Mouse (Mus musculus) neural tube, embryonic 15.5 days (tissue): ENCODE measurements at regions not wholly inside any gene's neighbourhood (a gene's known extent, or its start where the extent isn't known, plus 50 kb on each side); places are given as distances from the start of the nearest gene placed in this dataset.

Source experiments
- ATAC-seq: fragments of 200-750 bp; cut with Nextera tagmentation; 2 replicates; pipeline ENCODE4 v1.8.0; 2017; ENCODE audit warnings: mild to moderate bottlenecking, moderate TSS enrichment, moderate library complexity; ENCODE audit not compliant: low FRiP score
- H3K27ac ChIP-seq: fragments of 300-500 bp; sonication (generic); replicated peaks from 2 replicates; pipeline ENCODE4 v1.5.1; 2015; ENCODE audit warnings: mild to moderate bottlenecking, inconsistent platforms
- H3K27me3 ChIP-seq: fragments of 300-500 bp; sonication (generic); replicated peaks from 2 replicates; pipeline ENCODE4 v1.6.1; 2015; ENCODE audit warnings: inconsistent platforms
- H3K36me3 ChIP-seq: fragments of 300-500 bp; sonication (generic); 2 replicates; pipeline ENCODE4 v1.6.1; 2015; ENCODE audit warnings: inconsistent platforms
- H3K4me1 ChIP-seq: fragments of 300-500 bp; sonication (generic); 2 replicates; pipeline ENCODE4 v1.6.1; 2015; ENCODE audit warnings: inconsistent platforms
- H3K4me2 ChIP-seq: fragments of 300-500 bp; sonication (generic); 2 replicates; pipeline ENCODE4 v1.6.1; 2015; ENCODE audit warnings: inconsistent platforms, mild to moderate bottlenecking, moderate library complexity
- H3K4me3 ChIP-seq: fragments of 300-500 bp; sonication (generic); replicated peaks from 2 replicates; pipeline ENCODE4 v1.5.1; 2015; ENCODE audit warnings: mild to moderate bottlenecking, inconsistent platforms
- H3K9ac ChIP-seq: fragments of 300-500 bp; sonication (generic); replicated peaks from 2 replicates; pipeline ENCODE4 v1.6.1; 2015; ENCODE audit warnings: mild to moderate bottlenecking, inconsistent platforms
- H3K9me3 ChIP-seq: fragments of 300-500 bp; sonication (generic); replicated peaks from 2 replicates; pipeline ENCODE4 v1.6.1; 2016; ENCODE audit warnings: inconsistent platforms
- WGBS: fragments of 180-500 bp; shearing (Covaris S2); methylation state at CpG from one replicate; pipeline ENCODE4 v1.1.7; 2015; ENCODE audit warnings: mixed read lengths; 5-methylcytosine and 5-hydroxymethylcytosine counted together

GRCm38 (mm10) chr8:126839039-126839711 lies 106.5 kb downstream of the Tomm20 start:
- Histone ChIP-seq H3K4me3 (no peak overlapping the region), H3K9ac (0 out of 2 replicates have a peak overlapping the region, but pooled peaks have one; percentile 18), H3K27ac (peak overlapping the region; percentile 86), H3K27me3 (no peaks in the 10 kb centered on the region), H3K36me3 (no peaks in the 10 kb centered on the region), H3K4me2 (peak overlapping the region; percentile 42), H3K4me1 (peaks cover 35% of the 10 kb centered on the region), H3K9me3 (no peaks in the 10 kb centered on the region)
- peak; percentile 75 for ATAC-seq
- 3% methylated on average over 8 of the region's 8 CpGs for WGBS

GRCm38 (mm10) chr8:126838228-126838627 lies 107.4 kb downstream of the Tomm20 start:
- no peak for ATAC-seq

GRCm38 (mm10) chr8:126837318-126838025 lies 108.2 kb downstream of the Tomm20 start:
- Histone ChIP-seq H3K4me3 (no peak overlapping the region), H3K27ac (peak overlapping the region; percentile 86), H3K9ac (no peak overlapping the region), H3K36me3 (no peaks in the 10 kb centered on the region), H3K4me2 (no peak overlapping the region), H3K27me3 (no peaks in the 10 kb centered on the region), H3K4me1 (peaks cover 47% of the 10 kb centered on the region), H3K9me3 (no peaks in the 10 kb centered on the region)
- no peak for ATAC-seq
- WGBS: 70% methylated on average over 9 of the region's 9 CpGs

More at GRCm38 (mm10) chr8:126838228-126838627, 107.4 kb downstream of the Tomm20 start:
- 55% methylated on average over 7 of the region's 7 CpGs for WGBS
- H3K9me3 ChIP-seq: no peaks in the 10 kb centered on the region
- no peak overlapping the region for H3K9ac ChIP-seq
- H3K4me3 ChIP-seq: no peak overlapping the region
- H3K4me2 ChIP-seq: no peak overlapping the region
- peaks cover 43% of the 10 kb centered on the region for H3K4me1 ChIP-seq
- H3K36me3 ChIP-seq: no peaks in the 10 kb centered on the region
- H3K27me3 ChIP-seq: no peaks in the 10 kb centered on the region
- peak overlapping the region; percentile 86 for H3K27ac ChIP-seq

- H3K4me2 ChIP-seq: no peak overlapping the region
- H3K9me3 ChIP-seq: no peaks in the 10 kb centered on the region
- H3K27ac ChIP-seq: no peak overlapping the region
- H3K36me3 ChIP-seq: no peaks in the 10 kb centered on the region
- no peak overlapping the region for H3K4me3 ChIP-seq
- no peak overlapping the region for H3K9ac ChIP-seq
- WGBS: 84% methylated on average over 7 of the region's 7 CpGs
- no peak for ATAC-seq
- H3K4me1 ChIP-seq: peaks cover 47% of the 10 kb centered on the region
- no peaks in the 10 kb centered on the region for H3K27me3 ChIP-seq
Observed at GRCm38 (mm10) chr8:126835554-126835953, 110.1 kb downstream of the Tomm20 start.

GRCm38 (mm10) chr8:126833471-126834453 lies 111.9 kb downstream of the Tomm20 start:
- H3K27ac ChIP-seq: peak overlapping the region; percentile 69
- H3K9me3 ChIP-seq: no peaks in the 10 kb centered on the region
- 52% methylated on average over 19 of the region's 19 CpGs for WGBS
- H3K4me2 ChIP-seq: no peak overlapping the region
- no peak overlapping the region for H3K9ac ChIP-seq
- H3K36me3 ChIP-seq: no peaks in the 10 kb centered on the region
- no peaks in the 10 kb centered on the region for H3K27me3 ChIP-seq
- peaks cover 36% of the 10 kb centered on the region for H3K4me1 ChIP-seq
- ATAC-seq: no peak
- no peak overlapping the region for H3K4me3 ChIP-seq

- Histone ChIP-seq H3K9ac (no peak overlapping the region), H3K27me3 (no peaks in the 10 kb centered on the region), H3K4me1 (peaks cover 32% of the 10 kb centered on the region), H3K4me3 (no peak overlapping the region), H3K27ac (peak overlapping the region; percentile 69), H3K4me2 (no peak overlapping the region), H3K36me3 (no peaks in the 10 kb centered on the region), H3K9me3 (no peaks in the 10 kb centered on the region)
- no peak for ATAC-seq
- WGBS: 22% methylated on average over 5 of the region's 5 CpGs
Observed at GRCm38 (mm10) chr8:126833006-126833405, 112.6 kb downstream of the Tomm20 start.

GRCm38 (mm10) chr8:126832163-126832978 lies 113.3 kb downstream of the Tomm20 start:
- no peaks in the 10 kb centered on the region for H3K27me3 ChIP-seq
- H3K4me1 ChIP-seq: peaks cover 32% of the 10 kb centered on the region
- no peak overlapping the region for H3K4me3 ChIP-seq
- no peak for ATAC-seq
- H3K4me2 ChIP-seq: no peak overlapping the region
- H3K27ac ChIP-seq: peak overlapping the region; percentile 69
- H3K9me3 ChIP-seq: no peaks in the 10 kb centered on the region
- no peaks in the 10 kb centered on the region for H3K36me3 ChIP-seq
- WGBS: 80% methylated on average over 12 of the region's 12 CpGs
- H3K9ac ChIP-seq: no peak overlapping the region

GRCm38 (mm10) chr8:126831312-126832162 lies 114.1 kb downstream of the Tomm20 start:
- no peak overlapping the region for H3K4me2 ChIP-seq
- no peaks in the 10 kb centered on the region for H3K9me3 ChIP-seq
- H3K36me3 ChIP-seq: no peaks in the 10 kb centered on the region
- H3K27ac ChIP-seq: no peak overlapping the region
- no peak for ATAC-seq
- H3K27me3 ChIP-seq: no peaks in the 10 kb centered on the region
- H3K4me3 ChIP-seq: no peak overlapping the region
- WGBS: 92% methylated on average over 16 of the region's 16 CpGs
- H3K9ac ChIP-seq: no peak overlapping the region
- H3K4me1 ChIP-seq: peaks cover 36% of the 10 kb centered on the region

- H3K27ac ChIP-seq: no peak overlapping the region
- H3K4me2 ChIP-seq: no peak overlapping the region
- no peak overlapping the region for H3K4me3 ChIP-seq
- no peaks in the 10 kb centered on the region for H3K9me3 ChIP-seq
- no peak for ATAC-seq
- H3K36me3 ChIP-seq: no peaks in the 10 kb centered on the region
- peaks cover 48% of the 10 kb centered on the region for H3K4me1 ChIP-seq
- WGBS: 44% methylated on average over 5 of the region's 5 CpGs
- H3K27me3 ChIP-seq: no peaks in the 10 kb centered on the region
- H3K9ac ChIP-seq: no peak overlapping the region
Observed at GRCm38 (mm10) chr8:126830242-126830530, 115.5 kb downstream of the Tomm20 start.

GRCm38 (mm10) chr8:126829376-126830241 lies 116.0 kb downstream of the Tomm20 start:
- ATAC-seq: no peak
- H3K9ac ChIP-seq: no peak overlapping the region
- no peak overlapping the region for H3K4me3 ChIP-seq
- no peaks in the 10 kb centered on the region for H3K9me3 ChIP-seq
- no peaks in the 10 kb centered on the region for H3K27me3 ChIP-seq
- no peaks in the 10 kb centered on the region for H3K36me3 ChIP-seq
- H3K27ac ChIP-seq: no peak overlapping the region
- 74% methylated on average over 17 of the region's 17 CpGs for WGBS
- no peak overlapping the region for H3K4me2 ChIP-seq
- peaks cover 52% of the 10 kb centered on the region for H3K4me1 ChIP-seq
